In genomic region chr3:69485347-69485746, GRCm38 (mm10) we compare ENCODE assay signal across 15 mouse cellular contexts.
"Had no signal": no experiment of that assay in that cellular context is flagged by ENCODE, and none has a peak within 500 bp of the region (broad histone marks: within the 10 kb centered on the region; RNA-seq: fewer than 3 reads in every experiment).

No protein-coding gene starts in this region.

- H3K4me1 ChIP-seq: liver, embryonic 13.5 days; midbrain, embryonic 12.5 days; midbrain, embryonic 15.5 days had no signal

- DNase-seq: layer of hippocampus, postnatal 36 days; liver, embryonic 13.5 days; lung, adult 2 months; lung, postnatal 14 days; lung, postnatal 4 days; retina, postnatal 1 day; right cerebral cortex, postnatal 25 days; thymus, adult 18-20 months; thymus, postnatal 36 days had no signal

- H3K4me3 ChIP-seq: layer of hippocampus, adult 2 months; left cerebral cortex, adult 2 months; liver, embryonic 13.5 days; midbrain, embryonic 12.5 days; midbrain, embryonic 15.5 days; neural tube, embryonic 13.5 days had no signal

- H3K27ac ChIP-seq: kidney, postnatal 0 days; layer of hippocampus, adult 2 months; left cerebral cortex, adult 2 months; liver, embryonic 13.5 days; midbrain, embryonic 12.5 days; midbrain, embryonic 15.5 days; neural tube, embryonic 13.5 days had no signal
